Mouse (Mus musculus): ENCODE measurements at regions not wholly inside any gene's neighbourhood (a gene's known extent, or its start where the extent isn't known, plus 50 kb on each side); places are given as distances from the start of the nearest gene placed in this dataset.

DNA sequence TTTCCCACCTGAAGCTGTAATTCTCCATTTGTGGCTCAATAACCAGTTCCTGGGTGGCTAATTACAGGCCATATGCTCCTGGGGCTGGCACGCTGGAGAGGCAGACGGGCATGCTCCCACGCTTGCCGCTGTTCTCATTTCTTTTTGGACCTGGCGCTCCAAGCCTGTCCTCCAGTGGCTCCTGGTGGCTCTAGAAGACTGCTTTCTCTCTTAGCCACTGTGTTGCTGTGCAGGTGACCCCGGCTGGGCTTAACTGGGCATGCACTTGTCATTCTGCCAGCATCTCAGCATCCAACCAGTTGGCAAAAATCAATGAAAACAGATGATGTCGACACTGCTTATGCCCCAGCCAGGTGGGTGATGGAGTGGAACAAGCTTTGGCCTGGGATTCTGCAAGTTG is 1944.6 kb upstream of the Lrrc6 start:
- TF ChIP-seq CTCF (IDR thresholded peaks at IDR 0.05; ENCODE audit: control insufficient read depth, insufficient read depth, low read length): no peak
- TF ChIP-seq POLR2A (IDR thresholded peaks at IDR 0.05; ENCODE audit: borderline replicate concordance, control insufficient read depth, low read depth, low read length): no peak

Measured in bone marrow, adult 2 months (tissue).